Mouse (Mus musculus) forebrain, embryonic 11.5 days (tissue): ENCODE results near the gene Vamp4. TPM values are rescaled to one million over a fixed set of nuclear protein-coding genes. Genes with fewer than 3 reads are reported as not detected.
"Not testable (repeated sequence)": the region's sequence is repeated elsewhere in the genome, so short reads cannot be mapped to it uniquely, and the experiment has no call there.

Experiments
- ATAC-seq: fragments of 200-750 bp; cut with Nextera tagmentation; replicated peaks from 2 replicates; pipeline ENCODE4 v1.8.0; 2017; ENCODE audit warnings: moderate TSS enrichment; ENCODE audit not compliant: low FRiP score
- DNase-seq: peaks from one replicate; pipeline ENCODE4 v3.0.0-alpha.2; 2017; ENCODE audit warnings: low spot score
- H3K27ac ChIP-seq: fragments of 300-500 bp; sonication (generic); 2 replicates; pipeline ENCODE4 v1.5.1; 2014; ENCODE audit warnings: low read depth, low read length
- H3K27me3 ChIP-seq: fragments of 300-500 bp; sonication (generic); 2 replicates; pipeline ENCODE4 v1.6.1; 2014; ENCODE audit warnings: mild to moderate bottlenecking, low read length, mixed read lengths; ENCODE audit not compliant: control insufficient read depth, insufficient read depth
- H3K36me3 ChIP-seq: fragments of 300-500 bp; sonication (generic); 2 replicates; pipeline ENCODE4 v1.6.1; 2014; ENCODE audit warnings: mild to moderate bottlenecking, low read length, moderate library complexity, mixed read lengths; ENCODE audit not compliant: control insufficient read depth, insufficient read depth
- H3K4me1 ChIP-seq: fragments of 300-500 bp; sonication (generic); replicated peaks from 2 replicates; pipeline ENCODE4 v1.6.1; 2014; ENCODE audit warnings: low read length, mixed read lengths; ENCODE audit not compliant: control insufficient read depth, insufficient read depth
- H3K4me2 ChIP-seq: fragments of 300-500 bp; sonication (generic); 2 replicates; pipeline ENCODE4 v1.6.1; 2014; ENCODE audit warnings: low read depth, mild to moderate bottlenecking, low read length, moderate library complexity, mixed read lengths; ENCODE audit not compliant: severe bottlenecking
- H3K4me3 ChIP-seq: fragments of 300-500 bp; sonication (generic); 2 replicates; pipeline ENCODE4 v1.5.1; 2014; ENCODE audit warnings: low read depth, low read length
- H3K9ac ChIP-seq: fragments of 300-500 bp; sonication (generic); 2 replicates; pipeline ENCODE4 v1.6.1; 2014; ENCODE audit warnings: low read length
- H3K9me3 ChIP-seq: fragments of 300-500 bp; sonication (generic); 2 replicates; pipeline ENCODE4 v1.6.1; 2016; ENCODE audit warnings: low read length, mixed read lengths; ENCODE audit not compliant: control insufficient read depth
- WGBS: fragments of 180-500 bp; shearing (Covaris S2); extraction: QIAGEN DNeasy Blood & Tissue Kit; methylation state at CpG from one replicate; pipeline ENCODE4 v1.1.7; 2014; 5-methylcytosine and 5-hydroxymethylcytosine counted together
- polyA plus RNA-seq: library from polyadenylated mRNA; unstranded; fragments of >200 nt; fragmentation: Nextera tagmentation; extraction: Ambion mirVana; gene quantifications from 2 replicates; pipeline ENCODE4 v1.2.1, GENCODE M21; 2014

The Vamp4 gene
- polyA plus RNA-seq, 1 experiment from 2014 or later: 64.3 TPM

- H3K4me1 ChIP-seq, H3K4me3 ChIP-seq, DNase-seq, H3K9ac ChIP-seq, H3K27ac ChIP-seq, H3K36me3 ChIP-seq, ATAC-seq, H3K27me3 ChIP-seq, H3K4me2 ChIP-seq, H3K9me3 ChIP-seq: not testable (repeated sequence)
- WGBS: 92% methylated on average over 4 of the region's 4 CpGs
These were observed 57.5 kb downstream of the Vamp4 start for GRCm38 (mm10) chr1:162627821-162628220.

GRCm38 (mm10) chr1:162628326-162628725 lies 58.0 kb downstream of the Vamp4 start:
- ATAC-seq, H3K4me3 ChIP-seq, H3K27ac ChIP-seq, DNase-seq, H3K27me3 ChIP-seq, H3K9ac ChIP-seq, H3K4me1 ChIP-seq, H3K9me3 ChIP-seq, H3K36me3 ChIP-seq, H3K4me2 ChIP-seq: not testable (repeated sequence)
- WGBS: 96% methylated on average over 15 of the region's 15 CpGs

DNA sequence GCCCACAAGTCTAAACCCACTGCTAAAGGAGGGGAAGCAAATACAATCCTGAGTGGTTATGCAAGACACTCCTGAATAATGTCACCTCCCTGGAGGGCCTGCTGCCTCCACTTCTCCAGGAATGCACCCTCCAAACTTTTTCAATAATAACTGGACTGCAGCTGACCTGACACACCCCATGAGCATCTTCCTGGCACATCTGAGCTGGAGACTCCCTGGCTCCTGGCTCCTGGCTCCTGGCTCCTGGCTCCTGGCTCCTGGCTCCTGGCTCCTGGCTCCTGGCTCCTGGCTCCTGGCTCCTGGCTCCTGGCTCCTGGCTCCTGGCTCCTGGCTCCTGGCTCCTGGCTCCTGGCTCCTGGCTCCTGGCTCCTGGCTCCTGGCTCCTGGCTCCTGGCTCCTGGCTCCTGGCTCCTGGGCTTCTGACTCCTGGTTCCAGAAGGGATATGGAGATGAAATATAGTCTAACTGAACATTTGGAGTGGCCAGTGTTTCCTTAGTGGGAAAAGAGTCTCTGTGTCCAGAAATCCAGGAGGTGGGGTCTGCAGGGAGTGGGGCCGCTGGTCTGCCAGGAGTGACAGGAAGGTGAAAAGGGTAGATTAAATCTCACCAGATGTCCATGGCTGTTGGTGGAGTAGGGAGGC lies 65.1 kb downstream of the Vamp4 start:
- H3K27me3 ChIP-seq, H3K9ac ChIP-seq, H3K4me3 ChIP-seq, H3K4me2 ChIP-seq, H3K27ac ChIP-seq, H3K36me3 ChIP-seq, DNase-seq, H3K9me3 ChIP-seq, H3K4me1 ChIP-seq, ATAC-seq: not testable (repeated sequence)
- 75% methylated on average over 1 of the region's 1 CpGs for WGBS

DNA sequence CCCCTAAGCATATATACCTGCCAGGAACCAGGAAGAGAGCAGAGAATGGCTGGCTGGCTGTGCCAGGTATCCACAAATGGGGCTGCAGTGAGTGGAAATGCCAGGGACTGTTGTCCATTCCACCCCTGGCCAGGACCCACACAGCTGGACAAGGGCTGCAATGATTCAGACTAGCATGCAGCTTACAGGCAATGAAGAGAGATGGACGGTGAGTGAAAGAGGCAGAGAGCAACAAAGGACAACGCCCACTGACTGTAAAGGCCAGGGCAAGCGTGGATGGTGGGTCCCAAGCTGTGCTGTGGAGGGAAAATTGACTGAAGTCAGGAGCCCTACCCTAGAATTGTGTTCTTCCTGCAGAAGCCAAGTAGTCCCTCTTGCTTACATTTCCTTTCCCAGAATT lies 66.2 kb downstream of the Vamp4 start:
- H3K27me3 ChIP-seq: no peaks in the 10 kb centered on the region
- no peak overlapping the region for H3K4me3 ChIP-seq
- WGBS: 79% methylated on average over 3 of the region's 3 CpGs
- H3K9me3 ChIP-seq: no peaks in the 10 kb centered on the region
- no peak for ATAC-seq
- no peak overlapping the region for H3K4me2 ChIP-seq
- no peaks in the 10 kb centered on the region for H3K4me1 ChIP-seq
- DNase-seq: no peak
- no peak overlapping the region for H3K27ac ChIP-seq
- H3K36me3 ChIP-seq: no peaks in the 10 kb centered on the region
- no peak overlapping the region for H3K9ac ChIP-seq

GRCm38 (mm10) chr1:162638535-162638934 lies 68.2 kb downstream of the Vamp4 start:
- H3K27ac ChIP-seq: no peak overlapping the region
- 91% methylated on average over 4 of the region's 4 CpGs for WGBS
- DNase-seq: no peak

GRCm38 (mm10) chr1:162639051-162639750 lies 68.9 kb downstream of the Vamp4 start, which contains the start of gene Myoc:
Gene Myoc, plus strand, starts transcription at chr1:162639155.
- ATAC-seq: no peak
- no peak within 1 kb of the TSS for H3K4me3 ChIP-seq

More at GRCm38 (mm10) chr1:162638535-162638934, 68.2 kb downstream of the Vamp4 start:
- Histone ChIP-seq H3K9me3 (no peaks in the 10 kb centered on the region), H3K4me2 (no peak overlapping the region), H3K4me3 (no peak overlapping the region), H3K9ac (no peak overlapping the region), H3K4me1 (no peaks in the 10 kb centered on the region), H3K36me3 (no peaks in the 10 kb centered on the region), H3K27me3 (no peaks in the 10 kb centered on the region)
- ATAC-seq: no peak

GRCm38 (mm10) chr1:162639861-162640260 lies 69.5 kb downstream of the Vamp4 start:
- no peaks in the 10 kb centered on the region for H3K9me3 ChIP-seq
- WGBS: 88% methylated on average over 1 of the region's 1 CpGs

More at GRCm38 (mm10) chr1:162639051-162639750, 68.9 kb downstream of the Vamp4 start, which contains the start of gene Myoc:
- H3K27ac ChIP-seq: no peak within 1 kb of the TSS
- 85% methylated on average over 10 of the region's 10 CpGs for WGBS
- DNase-seq: no peak
- no peaks in the 10 kb centered on the region for H3K36me3 ChIP-seq
- H3K9me3 ChIP-seq: no peaks in the 10 kb centered on the region
- no peaks in the 10 kb centered on the region for H3K27me3 ChIP-seq
- H3K4me1 ChIP-seq: no peaks in the 10 kb centered on the region
- no peak within 1 kb of the TSS for H3K9ac ChIP-seq
- no peak within 1 kb of the TSS for H3K4me2 ChIP-seq

GRCm38 (mm10) chr1:162642591-162642990 lies 72.3 kb downstream of the Vamp4 start:
- H3K36me3 ChIP-seq: no peaks in the 10 kb centered on the region
- no peak overlapping the region for H3K4me3 ChIP-seq
- WGBS: 76% methylated on average over 3 of the region's 3 CpGs
- no peaks in the 10 kb centered on the region for H3K4me1 ChIP-seq
- H3K4me2 ChIP-seq: no peak overlapping the region
- no peaks in the 10 kb centered on the region for H3K9me3 ChIP-seq
- H3K27ac ChIP-seq: no peak overlapping the region
- H3K9ac ChIP-seq: no peak overlapping the region
- ATAC-seq: no peak
- no peak for DNase-seq
- H3K27me3 ChIP-seq: no peaks in the 10 kb centered on the region

More at GRCm38 (mm10) chr1:162639861-162640260, 69.5 kb downstream of the Vamp4 start:
- no peak overlapping the region for H3K27ac ChIP-seq
- H3K4me3 ChIP-seq: no peak overlapping the region
- H3K9ac ChIP-seq: no peak overlapping the region
- DNase-seq (no peak), ATAC-seq (no peak)
- H3K4me2 ChIP-seq: no peak overlapping the region
- H3K27me3 ChIP-seq: no peaks in the 10 kb centered on the region
- no peaks in the 10 kb centered on the region for H3K36me3 ChIP-seq
- no peaks in the 10 kb centered on the region for H3K4me1 ChIP-seq
